ENCODE assay signal across 10 mouse cellular contexts in genomic region chr13:53011426-53011825, GRCm38 (mm10). TPM values are rescaled to one million over a fixed set of nuclear protein-coding genes. Genes with fewer than 3 reads are reported as not detected.
DNase-seq lines count a peak whose midpoint lies in the region; ATAC-seq and TF ChIP-seq lines count a peak whose summit lies in the region.
"Had no signal": no experiment of that assay in that cellular context is flagged by ENCODE, and none has a peak within 500 bp of the region (broad histone marks: within the 10 kb centered on the region; RNA-seq: fewer than 3 reads in every experiment).

No protein-coding gene starts in this region.

- H3K9me3 ChIP-seq in forebrain, embryonic 14.5 days (replicated peaks; ENCODE audit: control insufficient read depth, low read length), result no peaks in the 10 kb centered on the region
- no peaks in the 10 kb centered on the region for H3K9me3 ChIP-seq in limb, embryonic 12.5 days
- H3K9me3 ChIP-seq: heart, embryonic 12.5 days had no signal

- no peak for ATAC-seq in forebrain, embryonic 14.5 days
- ATAC-seq in limb, embryonic 12.5 days (ENCODE audit: insufficient number of reproducible peaks, insufficient read depth, low FRiP score, low TSS enrichment, low read depth), result no peak

- H3K27me3 ChIP-seq in forebrain, embryonic 14.5 days (replicated peaks; ENCODE audit: control insufficient read depth, insufficient read depth, low read length), result no peaks in the 10 kb centered on the region
- no peaks in the 10 kb centered on the region for H3K27me3 ChIP-seq in limb, embryonic 12.5 days
- H3K27me3 ChIP-seq: heart, embryonic 12.5 days had no signal

- H3K4me1 ChIP-seq in forebrain, embryonic 14.5 days (ENCODE audit: control insufficient read depth, insufficient read depth, low read length), result peaks cover 3% of the 10 kb centered on the region; the same call in 1 of the 2 replicates
- H3K4me1 ChIP-seq in limb, embryonic 12.5 days (replicated peaks), result peaks cover 15% of the 10 kb centered on the region
- H3K4me1 ChIP-seq in lung, adult 2 months (ENCODE audit: control insufficient read depth, insufficient read depth, low read length), result no peaks in the 10 kb centered on the region

- no peak overlapping the region for H3K27ac ChIP-seq in left cerebral cortex, adult 2 months
- no peak overlapping the region for H3K27ac ChIP-seq in forebrain, embryonic 14.5 days (ENCODE audit: low read depth, low read length)
- no peak overlapping the region for H3K27ac ChIP-seq in limb, embryonic 12.5 days

- H3K4me3 ChIP-seq in left cerebral cortex, adult 2 months, result no peak overlapping the region
- no peak overlapping the region for H3K4me3 ChIP-seq in forebrain, embryonic 14.5 days (ENCODE audit: low read depth, low read length)
- no peak overlapping the region for H3K4me3 ChIP-seq in limb, embryonic 12.5 days (replicated peaks)
- H3K4me3 ChIP-seq in lung, adult 2 months (replicated peaks; ENCODE audit: extremely low read depth, low read depth, low read length), result no peak overlapping the region
- H3K4me3 ChIP-seq: heart, embryonic 12.5 days had no signal

- DNase-seq in left cerebral cortex, postnatal 10 days (ENCODE audit: extremely low spot score in 1 of 2, low spot score in 2 of 2), result peak; percentile 29 to 37
- no peak for DNase-seq in left cerebral cortex, adult 2 months (ENCODE audit: extremely low spot score in 1 of 2, low spot score in 2 of 2)
- DNase-seq in embryo, embryonic 11 days, result peak; percentile 54
- DNase-seq in forebrain, embryonic 14.5 days (ENCODE audit: low spot score), result peak; percentile 29
- no peak for DNase-seq in testis, postnatal 14 days (ENCODE audit: low spot score)
- DNase-seq in lung, adult 2 months, result no peak
- DNase-seq: kidney, postnatal 10 days; lung, postnatal 14 days had no signal

- intact Hi-C loops in left cerebral cortex, postnatal 10 days (cut with DNase I), result no loop called here
- intact Hi-C loops in left cerebral cortex, adult 2 months (cut with DNase I), result no loop called here

- 3% methylated on average over 12 of the region's 12 CpGs for WGBS in forebrain, embryonic 14.5 days
- WGBS in limb, embryonic 12.5 days, result 10% methylated on average over 12 of the region's 12 CpGs
- 37% methylated on average over 12 of the region's 12 CpGs for WGBS in lung, adult 2 months

- H3K36me3 ChIP-seq in forebrain, embryonic 14.5 days (ENCODE audit: control insufficient read depth, insufficient read depth, low read length), result no peaks in the 10 kb centered on the region
- no peaks in the 10 kb centered on the region for H3K36me3 ChIP-seq in limb, embryonic 12.5 days
- H3K36me3 ChIP-seq: heart, embryonic 12.5 days had no signal

- TF ChIP-seq POLR2A in lung, adult 2 months (IDR thresholded peaks at IDR 0.05; ENCODE audit: borderline replicate concordance, extremely low read depth, low read depth, low read length), result no peak

- H3K9ac ChIP-seq in forebrain, embryonic 14.5 days (ENCODE audit: low read length), result no peak overlapping the region
- no peak overlapping the region; the same call in 1 of the 2 replicates for H3K9ac ChIP-seq in limb, embryonic 12.5 days (replicated peaks)
- H3K9ac ChIP-seq: heart, embryonic 12.5 days had no signal

- no peak for TF ChIP-seq CTCF in left cerebral cortex, adult 2 months (IDR thresholded peaks at IDR 0.05)
- no peak for TF ChIP-seq CTCF in lung, adult 2 months (IDR thresholded peaks at IDR 0.05; ENCODE audit: insufficient read depth, low read length)

- H3K4me2 ChIP-seq in forebrain, embryonic 14.5 days (ENCODE audit: low read length), result no peak overlapping the region
- peak overlapping the region; percentile 19; the same call in 1 of the 2 replicates for H3K4me2 ChIP-seq in limb, embryonic 12.5 days
- H3K4me2 ChIP-seq: heart, embryonic 12.5 days had no signal

RNA-seq across cellular contexts. Expression of gene Nfil3, which starts 30.6 kb away (rescaled TPM):
- 10 to 100 TPM; 11.4 to 12.1 TPM for total RNA-seq in left cerebral cortex, postnatal 10 days (2021)
- 10 to 100 TPM; 17.7 to 28.2 TPM for total RNA-seq in left cerebral cortex, adult 2 months (2021)
- polyA plus RNA-seq in forebrain, embryonic 14.5 days (2014; fragmentation: Nextera tagmentation; extraction: Ambion mirVana), result 38.1 and 53.7 TPM in 2 replicates
- 30.1 and 31.6 TPM in 2 replicates for polyA plus RNA-seq in limb, embryonic 12.5 days (2016; fragmentation: Nextera tagmentation; extraction: Ambion mirVana)
- 2.6 and 4.5 TPM in 2 replicates for polyA plus RNA-seq in lung, adult 2 months (2012; rRNA removed)

Comparison
In these comparisons a context has a peak if more than half of its experiments do, and no peak if none do; other contexts are left out.
1. DNase-seq: peak in left cerebral cortex, postnatal 10 days (2 of 2), embryo, embryonic 11 days (single experiment) and forebrain, embryonic 14.5 days (single experiment); none in left cerebral cortex, adult 2 months (0 of 2), testis, postnatal 14 days (single experiment) and lung, adult 2 months (single experiment).